Mouse (Mus musculus): ENCODE results near the gene Nudt3.
"Not testable (repeated sequence)": the region's sequence is repeated elsewhere in the genome, so short reads cannot be mapped to it uniquely, and the experiment has no call there.

Nudt3 gene

DNA sequence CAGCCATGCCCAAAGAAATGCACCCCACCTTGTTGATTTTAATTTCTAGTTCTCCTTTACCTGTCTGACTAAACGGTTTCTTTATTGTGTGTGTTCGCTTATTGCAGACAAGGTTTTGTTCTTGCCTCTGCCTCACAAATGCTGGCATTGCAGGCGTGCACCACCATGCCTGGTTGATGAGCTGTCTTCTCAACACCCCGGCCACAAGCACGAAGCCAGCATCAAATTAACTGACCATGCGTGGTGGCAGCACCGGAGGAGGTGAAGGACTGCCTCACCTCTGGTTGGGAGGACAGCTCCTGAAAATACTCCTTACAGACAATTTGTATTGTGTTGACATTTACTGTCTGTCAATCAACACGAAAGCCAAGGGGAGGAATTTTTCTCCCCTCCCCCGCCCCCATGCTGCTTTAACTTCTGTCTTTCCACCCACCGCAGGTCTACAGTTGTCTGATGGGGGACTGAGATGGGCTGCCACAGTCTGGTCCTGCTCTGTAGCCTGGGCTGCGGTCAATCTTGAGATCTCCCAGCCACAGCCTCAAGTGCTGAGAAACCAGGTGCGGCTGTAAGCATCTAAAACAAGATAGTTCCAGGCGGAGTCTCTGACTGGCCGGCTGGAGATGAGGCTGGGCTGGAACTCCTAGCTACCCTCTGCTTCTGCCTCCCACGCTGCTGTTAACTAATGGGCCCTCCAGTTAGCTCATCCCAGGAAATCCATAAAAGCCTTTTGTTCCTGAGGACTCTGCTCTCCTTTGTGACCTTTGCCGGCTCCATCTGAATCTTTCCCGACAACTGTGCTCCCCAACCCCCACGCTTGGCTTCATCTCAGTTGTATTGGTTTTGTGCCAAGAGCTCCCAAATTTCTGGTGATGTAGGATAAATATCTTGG is 13.1 kb upstream of the Nudt3 start, which contains the start of gene Rps10:
TSS of gene Rps10 (minus strand) at position 538 of the 889 bp plus-strand sequence.
- no peak for ATAC-seq (ENCODE audit: insufficient number of reproducible peaks, low FRiP score, low TSS enrichment)

DNA sequence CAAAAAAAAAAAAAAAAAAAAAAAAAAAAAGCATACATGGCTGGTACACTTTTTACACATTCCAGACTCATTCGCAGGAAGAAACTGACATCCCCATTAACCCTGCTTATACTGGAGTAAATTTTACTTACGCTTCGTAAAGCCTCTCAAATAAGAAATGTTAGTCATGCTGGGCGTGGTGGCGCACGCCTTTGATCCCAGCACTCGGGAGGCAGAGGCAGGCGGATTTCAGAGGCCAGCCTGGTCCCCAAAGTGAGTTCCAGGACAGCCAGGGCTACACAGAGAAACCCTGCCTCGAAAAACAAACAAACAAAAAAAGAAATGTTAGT is 12.2 kb upstream of the Nudt3 start:
- ATAC-seq (ENCODE audit: insufficient number of reproducible peaks, low FRiP score, low TSS enrichment), result not testable (repeated sequence)

DNA sequence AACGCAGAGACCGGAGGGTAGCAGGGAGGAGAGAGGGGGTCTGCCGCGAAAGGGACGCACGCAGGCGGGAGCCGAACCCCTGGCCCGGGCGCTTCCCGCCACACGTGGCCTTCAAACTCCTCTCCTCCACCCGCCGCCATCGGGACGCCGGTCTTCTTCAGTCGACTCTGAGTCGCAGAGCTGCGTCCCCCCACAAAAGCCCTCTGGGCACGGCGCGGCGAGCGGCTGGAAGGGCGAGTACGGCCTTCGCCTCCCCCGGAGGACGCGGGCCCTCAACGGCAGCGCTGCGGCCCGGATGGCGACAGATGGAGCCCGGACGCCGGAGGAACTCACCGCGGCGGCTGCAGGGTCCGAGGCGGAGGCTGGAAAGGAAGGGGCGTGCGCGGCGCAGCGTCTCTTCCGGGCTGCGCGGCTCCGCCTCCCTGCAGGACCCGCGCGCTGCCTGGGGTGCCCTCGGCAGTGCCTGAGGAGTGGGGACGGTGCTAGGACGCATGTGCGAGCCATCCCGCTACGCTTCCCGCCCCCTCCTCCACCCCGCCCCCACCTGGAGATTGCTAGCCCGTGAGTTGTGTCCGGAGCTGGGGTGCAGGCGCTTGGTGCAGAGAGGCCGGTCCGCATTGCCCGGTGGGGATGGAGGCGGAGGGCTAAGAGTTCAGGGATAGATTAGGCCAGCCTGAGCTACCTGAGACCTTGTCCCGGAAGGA is 11.7 kb upstream of the Nudt3 start, which contains the start of gene RPS10-NUDT3:
TSS of gene RPS10-NUDT3 (minus strand) at position 352 of the 704 bp plus-strand sequence.
- ATAC-seq (ENCODE audit: insufficient number of reproducible peaks, low FRiP score, low TSS enrichment), result peak; percentile 78

DNA sequence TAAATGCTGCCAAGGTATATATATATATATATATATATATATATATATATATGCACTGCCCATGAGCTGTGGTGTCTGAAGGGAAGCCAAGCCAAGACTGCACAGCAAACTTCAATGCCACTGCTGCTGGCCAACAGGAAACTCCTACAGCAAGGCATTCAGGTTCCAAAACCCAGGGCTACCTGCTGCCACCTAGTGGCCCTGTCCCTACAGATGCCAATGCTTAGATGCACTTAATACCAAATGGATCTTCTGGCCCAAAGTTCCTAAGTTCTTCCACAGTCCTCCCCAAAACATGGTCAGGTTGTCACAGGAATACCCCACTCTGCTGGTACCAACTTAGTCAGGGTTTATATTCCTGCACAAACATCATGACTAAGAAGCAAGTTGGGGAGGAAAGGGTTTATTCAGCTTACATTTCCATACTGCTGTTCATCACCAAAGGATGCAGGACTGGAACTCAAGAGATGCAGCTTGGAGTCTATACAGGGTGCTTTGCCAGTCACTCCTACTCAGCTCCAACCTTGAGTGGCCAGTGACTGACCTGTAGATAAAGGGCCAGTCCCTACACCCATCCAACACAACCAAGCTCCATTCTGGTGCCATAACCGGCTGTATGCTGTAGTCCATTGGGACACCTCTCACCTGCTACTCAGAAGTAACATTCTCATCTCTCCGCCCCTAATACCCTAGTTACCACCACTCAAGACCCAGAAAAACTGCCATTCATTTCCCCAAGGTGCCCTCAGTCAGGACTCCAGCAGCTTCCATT is 6.1 kb upstream of the Nudt3 start:
- ATAC-seq (ENCODE audit: insufficient number of reproducible peaks, low FRiP score, low TSS enrichment), result no peak; the same call in 1 of the 2 replicates

DNA sequence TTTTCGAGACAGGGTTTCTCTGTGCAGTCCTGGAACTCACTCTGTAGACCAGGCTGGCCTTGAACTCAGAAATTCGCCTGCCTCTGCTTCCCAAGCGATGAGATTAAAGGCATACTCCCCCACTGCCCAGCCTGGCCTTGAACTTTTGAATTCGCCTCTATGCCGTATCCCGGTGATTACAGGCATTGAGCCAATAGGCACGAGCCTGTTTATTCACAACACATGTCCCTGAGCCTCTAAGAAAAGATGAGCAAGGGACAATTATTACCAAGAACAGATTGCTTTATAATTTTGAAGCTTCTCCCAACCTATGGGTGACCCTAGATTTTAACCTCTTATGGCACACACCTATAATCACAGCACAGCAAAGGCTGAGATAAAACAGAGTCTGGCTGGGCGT is 5.1 kb upstream of the Nudt3 start:
- ATAC-seq (ENCODE audit: insufficient number of reproducible peaks, low FRiP score, low TSS enrichment), result no peak

DNA sequence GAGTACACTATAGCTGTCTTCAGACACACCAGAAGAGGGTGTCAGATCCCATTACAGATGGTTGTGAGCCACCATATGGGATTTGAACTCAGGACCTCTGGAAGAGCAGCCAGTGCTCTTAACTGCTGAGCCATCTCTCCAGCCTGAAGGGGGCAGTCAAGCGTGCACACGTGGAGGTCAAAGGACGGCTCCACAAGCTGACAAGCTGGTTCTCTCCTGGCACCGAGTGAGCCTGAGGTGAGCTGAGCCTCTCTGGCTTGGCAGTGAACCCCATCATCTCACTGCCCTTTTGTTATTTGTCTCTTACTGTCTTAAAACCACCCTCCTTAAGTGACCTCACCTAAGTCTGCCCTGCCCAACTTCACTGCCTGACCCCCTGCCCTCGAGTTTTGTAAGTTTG is 4.2 kb upstream of the Nudt3 start:
- no peak for ATAC-seq (ENCODE audit: insufficient number of reproducible peaks, low FRiP score, low TSS enrichment)

DNA sequence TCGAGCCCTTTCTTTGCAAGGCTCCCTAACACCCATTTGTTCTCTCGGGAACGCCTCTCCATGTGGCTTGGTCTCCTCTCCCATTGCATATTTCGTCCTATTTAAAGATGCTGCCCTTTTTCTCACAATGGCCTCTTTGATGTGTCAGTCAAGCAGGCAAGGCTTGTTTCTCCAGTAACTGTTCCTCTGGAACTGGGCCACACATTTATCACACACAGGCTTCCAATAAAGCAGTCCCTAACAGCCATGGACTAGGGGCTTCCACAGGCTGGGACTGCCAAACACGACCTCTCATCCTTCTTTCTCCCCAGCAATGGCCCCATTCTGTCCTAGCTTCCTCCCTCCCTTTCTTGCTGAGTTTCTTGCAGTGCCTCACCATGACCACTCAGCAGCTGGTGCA is 3.4 kb upstream of the Nudt3 start:
- no peak for ATAC-seq (ENCODE audit: insufficient number of reproducible peaks, low FRiP score, low TSS enrichment)

DNA sequence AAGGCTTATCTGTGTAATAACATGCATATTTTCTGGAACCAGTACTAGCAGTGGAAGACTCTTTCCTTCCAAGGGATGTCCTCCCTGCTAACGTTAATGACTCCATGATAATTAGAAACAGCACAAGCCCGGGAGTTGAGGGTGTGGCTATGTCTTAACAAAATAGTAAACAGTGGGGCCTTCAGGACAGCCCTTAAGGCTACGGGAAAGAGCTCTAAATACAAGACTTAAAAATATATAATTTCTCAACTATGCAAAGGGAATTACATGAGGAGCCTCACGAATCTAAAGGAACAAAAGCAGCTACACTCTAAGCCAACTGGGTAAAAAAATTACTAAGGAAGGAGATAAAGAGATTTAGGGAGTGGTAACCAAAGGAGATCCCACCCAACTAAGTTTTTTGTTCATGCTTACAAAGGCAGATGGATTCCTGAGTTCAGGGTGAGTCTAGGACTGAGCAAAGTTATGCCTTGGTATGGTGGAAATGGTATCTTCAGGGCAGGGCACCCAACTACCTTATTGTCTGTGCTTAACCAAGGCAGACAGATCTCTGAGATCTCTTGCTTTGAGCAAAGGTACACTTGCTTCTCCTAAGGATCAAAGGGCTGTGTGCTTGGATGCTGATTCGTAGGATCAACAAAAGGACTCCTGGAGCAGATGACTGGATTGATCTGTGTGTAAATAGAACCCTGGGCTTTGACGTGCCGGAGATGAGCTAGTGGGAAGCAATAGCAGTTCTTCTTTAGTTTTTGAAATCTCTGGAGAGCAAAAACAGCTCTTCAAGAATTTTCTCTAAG is 2.4 kb upstream of the Nudt3 start:
- no peak for ATAC-seq (ENCODE audit: insufficient number of reproducible peaks, low FRiP score, low TSS enrichment)

DNA sequence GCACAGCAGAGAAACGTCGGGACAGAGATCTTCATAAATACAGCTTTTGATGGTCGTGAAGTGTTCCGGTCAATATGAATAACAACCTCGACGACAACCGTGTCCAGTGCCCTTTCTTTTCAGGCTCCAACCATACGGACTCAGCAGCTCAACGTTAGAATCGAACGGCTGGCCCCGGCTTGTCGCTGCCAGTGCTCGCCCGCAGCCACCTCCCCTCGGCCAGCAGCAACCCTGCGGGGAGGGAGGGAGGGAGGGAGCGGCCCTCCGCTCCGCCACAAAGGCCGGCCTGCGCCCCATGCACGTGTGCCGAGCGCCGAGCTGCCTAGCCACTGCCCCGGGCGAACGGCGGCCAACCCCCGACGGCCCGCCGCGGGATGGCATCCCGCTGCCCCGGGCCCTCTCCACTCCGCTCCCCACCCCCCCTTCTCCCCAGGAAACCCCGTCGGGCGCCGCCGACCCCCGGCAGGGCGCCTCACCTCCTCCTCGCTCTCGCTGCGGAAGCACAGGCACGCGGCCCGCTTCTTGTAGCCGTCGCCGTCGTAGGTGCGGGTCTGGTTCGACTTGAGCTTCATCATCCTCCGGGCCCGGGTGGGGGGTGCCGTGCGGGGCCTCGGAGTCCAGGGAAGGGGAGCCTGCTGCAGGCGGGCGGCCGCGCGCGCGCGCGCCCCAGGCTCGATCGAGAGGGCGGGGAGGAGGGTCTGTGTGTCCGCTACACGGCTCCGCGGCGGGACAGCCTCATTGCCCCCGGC is 510 bp downstream of the Nudt3 start:
- peak; percentile 33; the same call in 1 of the 2 replicates for ATAC-seq (ENCODE audit: insufficient number of reproducible peaks, low FRiP score, low TSS enrichment)

DNA sequence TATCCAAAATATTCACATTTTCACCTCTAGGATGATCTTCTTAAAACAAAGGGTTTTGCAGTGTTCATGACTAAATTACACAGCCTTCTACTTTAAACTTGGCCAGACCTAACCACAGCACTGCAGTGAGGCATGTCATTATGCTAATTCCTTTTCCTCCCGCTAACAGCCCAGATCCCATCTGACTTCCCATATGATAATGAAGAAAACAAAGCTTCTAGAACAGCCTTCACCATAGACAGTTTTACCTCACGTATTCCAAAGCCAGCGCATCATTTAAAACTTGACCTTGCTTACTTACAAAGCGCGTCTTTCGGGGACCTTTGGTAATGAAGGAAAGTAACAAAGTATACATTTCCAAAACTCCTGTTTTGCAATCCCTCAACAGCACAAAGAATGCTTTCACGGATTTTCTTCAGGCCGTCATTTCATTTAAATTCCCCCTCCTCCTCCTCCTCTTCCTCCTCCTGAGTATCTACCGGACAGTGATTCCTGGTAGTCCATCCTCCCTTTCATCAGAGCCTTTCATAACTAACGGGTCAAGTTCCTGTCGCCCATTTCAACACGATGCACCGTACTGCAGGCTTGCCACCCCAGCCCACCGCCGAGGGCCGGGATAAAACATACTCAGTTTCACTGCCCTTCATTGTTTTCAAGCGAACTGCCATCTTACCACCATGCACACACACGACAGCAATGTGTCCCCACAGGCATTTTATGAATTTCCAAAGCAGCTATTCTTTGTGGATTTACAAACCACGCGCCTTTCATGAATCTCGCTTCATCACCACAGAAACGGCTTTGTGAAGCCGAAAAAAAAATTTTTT is 1.4 kb downstream of the Nudt3 start:
- ATAC-seq (ENCODE audit: insufficient number of reproducible peaks, low FRiP score, low TSS enrichment), result no peak

DNA sequence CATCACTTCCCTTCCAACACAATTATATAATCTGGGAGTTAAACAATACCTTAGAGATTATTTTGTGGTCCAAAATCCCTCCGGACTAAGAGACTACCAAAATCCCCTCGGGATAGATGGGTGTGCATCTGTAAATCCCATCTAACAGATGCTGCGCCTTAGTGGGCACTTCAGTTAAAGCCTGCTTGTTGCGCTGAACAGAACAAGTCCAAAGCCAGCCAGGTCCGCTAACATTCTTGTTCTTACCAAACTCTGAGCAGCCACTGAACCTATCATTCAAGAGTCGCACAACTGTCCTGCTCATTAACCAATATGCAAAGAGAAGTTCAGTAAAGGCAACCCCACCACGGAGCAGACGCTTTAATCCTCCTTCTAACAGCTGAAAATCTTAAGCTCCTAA is 2.1 kb downstream of the Nudt3 start:
- ATAC-seq (ENCODE audit: insufficient number of reproducible peaks, low FRiP score, low TSS enrichment), result no peak

DNA sequence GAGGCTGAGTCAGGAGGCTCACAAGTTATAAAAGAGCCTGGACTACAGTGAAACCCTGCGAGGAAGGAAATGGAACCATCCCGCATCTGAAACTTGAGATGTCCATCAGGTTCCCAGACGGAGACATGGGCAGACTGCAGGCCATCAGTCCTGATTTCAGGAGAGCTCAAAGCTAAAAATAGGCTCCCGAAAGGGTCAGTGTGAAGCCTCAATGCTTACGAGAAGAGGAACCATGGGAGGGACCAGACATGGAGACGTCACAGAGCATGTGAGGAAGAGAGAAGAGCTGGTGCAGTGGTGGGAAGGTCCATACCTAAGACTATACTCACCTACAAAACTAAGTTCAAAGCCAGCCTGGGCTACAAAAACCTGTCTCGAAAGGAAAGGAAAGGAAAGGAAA is 7.9 kb downstream of the Nudt3 start:
- ATAC-seq (ENCODE audit: insufficient number of reproducible peaks, low FRiP score, low TSS enrichment), result no peak

DNA sequence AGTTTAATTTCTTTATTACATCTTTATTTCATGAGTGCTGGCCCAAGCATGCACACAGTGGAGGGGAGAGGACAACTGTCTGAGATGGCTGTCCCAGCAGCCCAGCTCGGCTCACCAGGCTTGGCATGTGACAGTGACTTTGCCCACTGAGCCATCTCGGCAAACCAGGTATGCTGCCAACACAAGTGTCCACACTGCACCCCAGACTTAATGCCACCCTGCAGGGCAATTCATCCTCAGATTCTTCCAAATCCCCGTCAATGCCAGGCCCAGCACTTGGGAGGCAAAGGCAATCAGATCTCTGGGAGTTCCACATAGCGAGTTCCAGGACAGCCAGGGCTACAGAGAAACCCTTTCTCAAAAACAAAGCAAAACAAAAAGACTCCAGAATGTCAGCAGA is 10.3 kb downstream of the Nudt3 start:
- ATAC-seq (ENCODE audit: insufficient number of reproducible peaks, low FRiP score, low TSS enrichment), result no peak

DNA sequence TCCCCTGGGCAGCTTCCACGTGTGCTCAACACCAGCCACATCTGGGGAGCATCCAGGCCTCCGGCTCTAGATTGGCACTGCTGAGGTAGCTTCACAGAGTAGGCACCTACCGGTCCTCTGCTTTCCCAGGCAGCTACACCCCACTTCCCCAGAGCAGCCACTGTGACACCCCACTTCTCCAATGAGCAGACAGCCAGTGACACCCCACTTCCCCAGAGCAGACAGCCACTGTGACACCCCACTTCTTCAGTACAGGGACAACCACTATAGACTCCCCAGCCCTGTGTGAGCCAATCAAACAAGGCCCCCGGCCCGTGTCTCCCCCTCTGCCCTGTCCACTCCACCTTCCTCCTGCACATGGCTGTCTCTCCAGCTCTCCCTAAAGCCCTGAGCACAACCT is 11.3 kb downstream of the Nudt3 start:
- ATAC-seq (ENCODE audit: insufficient number of reproducible peaks, low FRiP score, low TSS enrichment), result no peak

DNA sequence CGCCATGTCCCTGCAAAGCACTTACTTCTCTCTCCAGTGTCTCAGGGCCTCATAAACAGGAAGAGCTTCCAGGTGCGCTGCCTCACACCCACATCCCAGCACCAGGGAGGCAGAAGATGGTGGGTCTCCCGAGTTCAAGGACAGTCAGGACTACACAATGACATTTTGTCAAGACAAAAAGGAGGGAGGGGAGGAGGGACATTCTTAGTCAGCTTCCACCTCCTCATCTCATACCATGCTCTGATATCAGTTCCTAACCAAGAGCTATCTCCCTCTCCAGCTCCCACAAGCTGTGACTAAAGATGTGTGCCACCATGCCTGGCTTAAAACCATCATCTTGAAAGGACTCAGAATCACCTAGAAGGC is 11.8 kb downstream of the Nudt3 start:
- ATAC-seq (ENCODE audit: insufficient number of reproducible peaks, low FRiP score, low TSS enrichment), result no peak

DNA sequence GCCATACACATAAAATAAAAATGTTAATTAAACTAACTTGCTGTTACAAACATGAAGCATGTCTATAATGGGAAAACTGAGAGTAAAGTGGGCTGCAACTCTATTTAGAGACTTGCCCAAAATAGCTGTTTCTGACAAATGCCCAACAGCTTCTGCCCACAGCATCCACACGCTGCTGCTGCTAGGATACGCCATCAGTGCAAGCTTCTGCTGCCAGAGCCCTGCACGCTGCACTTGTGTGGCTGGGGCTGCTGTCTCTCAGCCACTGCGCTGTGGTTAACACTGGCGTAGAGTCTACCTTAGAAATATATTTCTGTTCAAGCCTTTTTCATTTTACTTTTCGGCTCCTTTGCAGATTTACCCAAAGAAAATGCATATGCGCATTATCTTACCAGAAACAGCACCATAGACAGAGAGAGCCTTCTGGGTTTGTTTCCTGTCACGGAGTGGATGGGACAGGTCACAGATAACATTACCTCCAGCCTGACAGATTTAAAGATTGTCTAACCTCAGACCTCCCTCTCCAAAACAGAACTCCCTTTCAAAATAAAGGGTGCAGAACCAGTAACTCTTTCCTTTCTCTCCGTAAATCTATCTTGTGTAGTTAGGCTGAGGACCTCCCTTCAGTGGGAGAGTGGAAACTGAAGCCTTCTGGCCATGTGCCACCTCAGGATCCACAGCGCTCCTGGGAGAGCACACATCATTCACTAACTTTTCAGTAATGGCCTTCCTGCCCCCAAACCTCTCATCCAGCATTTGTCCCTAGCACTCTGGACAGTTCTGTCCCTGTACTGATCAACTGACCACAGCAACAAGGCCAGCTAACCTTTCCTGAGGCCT is 12.4 kb downstream of the Nudt3 start:
- no peak for ATAC-seq (ENCODE audit: insufficient number of reproducible peaks, low FRiP score, low TSS enrichment)

DNA sequence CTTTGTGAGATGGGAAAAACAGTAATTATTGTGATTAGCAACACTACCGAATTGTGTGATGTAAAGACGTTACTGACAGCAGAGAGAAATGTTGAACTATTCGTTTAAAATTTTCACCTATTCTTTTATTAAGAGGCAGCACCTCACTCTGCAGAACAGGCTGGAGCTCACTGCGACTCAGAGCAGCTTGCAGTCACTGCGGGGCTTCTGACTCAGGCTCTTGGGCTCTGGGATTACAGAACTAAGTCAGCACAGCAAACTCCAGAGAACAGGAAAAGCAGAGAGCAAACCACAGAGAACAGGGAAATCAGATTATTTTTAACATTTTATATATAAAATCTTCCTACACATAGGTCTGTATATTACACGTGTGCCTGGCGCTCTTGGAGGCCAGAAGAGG is 13.7 kb downstream of the Nudt3 start:
- no peak for ATAC-seq (ENCODE audit: insufficient number of reproducible peaks, low FRiP score, low TSS enrichment)

All from cerebellum, adult (tissue).